Mouse (Mus musculus) liver, postnatal 0 days (tissue): Measurements from ENCODE around the gene Trmt6.

Experiments
- CTCF ChIP-seq: sonication (generic); IDR thresholded peaks from 2 replicates; pipeline ENCODE4 v1.5.1; 2016; ENCODE audit warnings: antibody characterized with exemption, low read depth
- EP300 ChIP-seq: IDR thresholded peaks from 2 replicates; pipeline ENCODE4 v1.6.1; 2016; ENCODE audit warnings: antibody characterized with exemption, low read depth, mild to moderate bottlenecking

DNA sequence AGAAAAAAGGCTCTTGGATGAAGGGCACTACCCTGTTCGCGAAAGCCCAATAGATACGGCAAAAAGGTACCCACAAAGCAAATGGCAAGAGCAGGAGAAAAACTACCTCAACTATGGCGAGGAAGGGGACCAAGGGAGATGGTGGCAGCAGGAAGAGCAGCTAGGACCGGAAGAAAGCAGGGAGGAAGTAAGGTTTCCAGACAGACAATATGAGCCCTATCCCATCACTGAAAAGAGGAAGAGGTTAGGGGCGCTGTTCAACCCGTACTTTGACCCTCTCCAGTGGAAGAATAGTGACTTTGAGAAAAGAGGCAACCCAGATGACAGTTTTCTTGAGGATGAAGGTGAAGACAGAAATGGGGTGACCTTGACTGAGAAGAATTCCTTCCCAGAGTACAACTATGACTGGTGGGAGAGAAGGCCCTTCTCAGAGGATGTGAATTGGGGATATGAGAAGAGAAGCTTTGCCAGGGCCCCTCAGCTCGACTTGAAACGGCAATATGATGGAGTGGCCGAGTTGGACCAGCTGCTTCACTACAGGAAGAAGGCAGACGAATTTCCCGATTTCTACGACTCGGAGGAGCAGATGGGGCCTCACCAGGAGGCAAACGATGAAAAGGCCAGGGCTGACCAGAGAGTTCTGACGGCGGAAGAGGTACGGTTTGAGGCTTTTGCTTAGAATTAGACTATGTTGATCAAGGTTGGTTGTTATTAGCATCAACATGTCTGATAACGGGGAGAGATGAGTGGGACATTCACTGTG, 22.2 kb downstream of the Trmt6 start:
- no peak for TF ChIP-seq EP300
- TF ChIP-seq CTCF: no peak
